Mouse (Mus musculus): ENCODE data around the gene Zfp646. TPM values are rescaled to one million over a fixed set of nuclear protein-coding genes. Genes with fewer than 3 reads are reported as not detected.

Gene Zfp646
- polyA plus RNA-seq, 1 experiment from 2014 or later: 15.5 TPM

DNA sequence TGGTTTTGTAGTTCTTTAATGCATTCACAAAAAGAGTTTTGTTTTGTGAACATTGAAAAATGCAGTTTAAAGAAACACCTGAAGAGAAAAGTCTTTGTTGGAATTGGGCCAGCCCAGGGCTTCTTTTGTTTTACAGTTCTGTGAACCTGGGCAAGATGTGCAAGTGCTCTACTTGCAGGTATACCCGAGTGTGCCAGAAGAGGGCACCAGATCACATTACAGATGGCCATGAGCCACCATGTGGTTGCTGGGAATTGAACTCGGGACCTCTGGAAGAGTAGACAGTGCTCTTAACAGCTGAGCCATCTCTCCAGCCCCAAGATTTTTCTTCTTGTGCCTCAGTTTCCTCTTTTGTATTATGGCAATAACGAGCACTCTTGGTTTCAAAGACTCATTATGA, 42.2 kb downstream of the Zfp646 start:
- Histone ChIP-seq H3K36me3 (ENCODE audit: control insufficient read depth, insufficient read depth, low read length) (peaks cover 61% of the 10 kb centered on the region), H3K4me1 (ENCODE audit: control insufficient read depth, insufficient read depth, low read length) (peaks cover 1% of the 10 kb centered on the region), H3K9ac (replicated peaks; ENCODE audit: low read length) (no peak overlapping the region), H3K4me3 (replicated peaks; ENCODE audit: low read depth, low read length) (no peak overlapping the region), H3K9me3 (ENCODE audit: control insufficient read depth, low read length) (no peaks in the 10 kb centered on the region), H3K27me3 (ENCODE audit: control insufficient read depth, insufficient read depth, low read length) (no peaks in the 10 kb centered on the region), H3K4me2 (ENCODE audit: low read length) (no peak overlapping the region), H3K27ac (replicated peaks; ENCODE audit: low read depth, low read length) (no peak overlapping the region)
- DNase-seq (peak; percentile 55), ATAC-seq (ENCODE audit: low FRiP score, low TSS enrichment) (no peak)
- WGBS: 57% methylated on average over 3 of the region's 3 CpGs

DNA sequence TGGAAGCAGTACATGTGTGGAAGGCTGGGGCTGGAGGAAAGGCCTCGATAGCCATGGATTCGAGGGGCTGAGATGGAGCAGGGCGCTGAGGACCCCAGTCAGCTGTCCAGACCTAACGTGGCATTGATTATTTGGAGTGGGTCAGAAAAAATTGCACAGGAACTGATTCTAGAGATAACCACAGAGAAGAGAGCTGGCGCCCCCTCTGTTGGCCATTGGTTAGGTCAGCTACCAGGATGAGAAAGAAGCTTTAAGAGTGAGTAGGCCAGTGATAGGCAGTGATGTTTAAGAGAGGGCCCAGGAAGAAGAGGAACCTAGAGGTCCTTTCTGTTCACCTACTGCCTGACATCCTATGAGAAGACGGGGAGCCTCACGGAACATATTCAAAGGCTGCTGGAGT, 43.3 kb downstream of the Zfp646 start:
- 81% methylated on average over 7 of the region's 7 CpGs for WGBS
- H3K4me2 ChIP-seq (ENCODE audit: low read length): no peak overlapping the region
- DNase-seq (no peak), ATAC-seq (ENCODE audit: low FRiP score, low TSS enrichment) (no peak)
- no peak overlapping the region for H3K4me3 ChIP-seq (replicated peaks; ENCODE audit: low read depth, low read length)
- no peaks in the 10 kb centered on the region for H3K4me1 ChIP-seq (ENCODE audit: control insufficient read depth, insufficient read depth, low read length)
- H3K36me3 ChIP-seq (ENCODE audit: control insufficient read depth, insufficient read depth, low read length): peaks cover 71% of the 10 kb centered on the region
- no peak overlapping the region for H3K9ac ChIP-seq (replicated peaks; ENCODE audit: low read length)
- H3K9me3 ChIP-seq (ENCODE audit: control insufficient read depth, low read length): no peaks in the 10 kb centered on the region
- no peak overlapping the region for H3K27ac ChIP-seq (replicated peaks; ENCODE audit: low read depth, low read length)
- no peaks in the 10 kb centered on the region for H3K27me3 ChIP-seq (ENCODE audit: control insufficient read depth, insufficient read depth, low read length)

DNA sequence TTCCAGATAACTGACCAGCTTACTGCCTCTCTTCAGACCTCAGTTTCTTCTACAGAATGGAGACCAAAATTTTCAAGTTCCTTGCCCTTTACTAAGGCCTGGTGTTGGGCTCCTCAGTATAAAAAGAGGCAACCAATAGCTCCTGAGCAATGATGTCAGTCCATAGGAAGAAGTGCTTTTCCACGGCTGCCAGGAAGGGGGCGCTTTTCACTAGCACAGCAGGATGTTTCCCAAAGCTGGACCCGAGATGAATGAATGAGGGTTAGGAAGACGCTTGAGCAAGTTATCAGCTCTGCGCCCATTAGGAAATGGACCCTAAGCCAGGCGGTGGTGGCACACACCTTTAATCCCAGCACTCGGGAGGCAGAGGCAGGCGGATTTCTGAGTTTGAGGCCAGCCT, 45.5 kb downstream of the Zfp646 start:
- peaks cover 76% of the 10 kb centered on the region for H3K36me3 ChIP-seq (ENCODE audit: control insufficient read depth, insufficient read depth, low read length)

DNA sequence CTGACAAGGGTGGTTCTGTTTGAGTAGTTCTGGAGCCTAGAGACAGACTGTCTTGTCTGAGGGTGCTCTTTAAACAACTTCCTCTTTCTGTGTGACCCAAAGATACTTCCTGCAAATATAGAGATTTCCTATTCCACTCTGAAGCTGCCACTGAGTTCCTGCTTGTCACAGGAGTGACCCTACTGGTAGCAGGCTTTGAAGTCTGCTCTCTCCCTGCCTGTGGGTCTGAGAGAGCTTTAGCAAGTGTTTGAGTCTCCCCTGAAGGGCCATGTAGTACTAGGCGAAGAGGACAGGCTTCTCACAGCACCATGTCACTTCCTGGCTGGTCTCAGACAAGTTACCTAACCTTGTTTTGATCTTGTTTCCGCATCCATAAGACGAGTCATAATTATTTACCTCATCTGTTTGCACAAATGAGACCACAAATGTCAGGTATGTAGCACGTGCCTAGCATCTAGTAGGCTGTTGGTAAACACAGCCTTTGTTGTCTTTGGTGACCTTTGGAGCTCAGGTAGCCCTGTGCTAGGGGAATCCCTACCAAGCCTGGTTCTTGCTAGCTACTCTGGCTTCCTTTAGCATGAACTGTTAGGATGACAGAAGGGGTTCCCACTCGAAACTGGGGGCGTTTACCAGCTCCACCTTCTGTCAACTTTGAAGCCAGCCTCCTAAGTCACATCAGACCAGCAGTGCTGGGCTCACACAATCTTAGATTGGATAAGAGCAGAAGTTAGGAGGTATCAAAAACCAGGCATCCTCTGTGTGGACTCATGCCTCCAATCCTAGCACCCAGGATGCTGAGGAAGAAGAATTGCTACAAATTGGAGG, 46.6 kb downstream of the Zfp646 start:
- ATAC-seq (ENCODE audit: low FRiP score, low TSS enrichment): no peak
- WGBS: 87% methylated on average over 6 of the region's 6 CpGs
- no peak overlapping the region for H3K4me3 ChIP-seq (replicated peaks; ENCODE audit: low read depth, low read length)
- H3K36me3 ChIP-seq (ENCODE audit: control insufficient read depth, insufficient read depth, low read length): peaks cover 77% of the 10 kb centered on the region
- no peak overlapping the region for H3K9ac ChIP-seq (replicated peaks; ENCODE audit: low read length)
- H3K4me2 ChIP-seq (ENCODE audit: low read length): no peak overlapping the region
- H3K4me1 ChIP-seq (ENCODE audit: control insufficient read depth, insufficient read depth, low read length): no peaks in the 10 kb centered on the region
- H3K9me3 ChIP-seq (ENCODE audit: control insufficient read depth, low read length): no peaks in the 10 kb centered on the region
- DNase-seq: no peak
- no peaks in the 10 kb centered on the region for H3K27me3 ChIP-seq (ENCODE audit: control insufficient read depth, insufficient read depth, low read length)
- no peak overlapping the region for H3K27ac ChIP-seq (replicated peaks; ENCODE audit: low read depth, low read length)

More for the DNA sequence above, 45.5 kb downstream of the Zfp646 start:
- Histone ChIP-seq H3K27ac (replicated peaks; ENCODE audit: low read depth, low read length) (no peak overlapping the region), H3K9me3 (ENCODE audit: control insufficient read depth, low read length) (no peaks in the 10 kb centered on the region), H3K9ac (replicated peaks; ENCODE audit: low read length) (no peak overlapping the region), H3K4me2 (ENCODE audit: low read length) (no peak overlapping the region), H3K27me3 (ENCODE audit: control insufficient read depth, insufficient read depth, low read length) (no peaks in the 10 kb centered on the region), H3K4me1 (ENCODE audit: control insufficient read depth, insufficient read depth, low read length) (no peaks in the 10 kb centered on the region), H3K4me3 (replicated peaks; ENCODE audit: low read depth, low read length) (no peak overlapping the region)
- DNase-seq: no peak
- 62% methylated on average over 8 of the region's 8 CpGs for WGBS
- no peak for ATAC-seq (ENCODE audit: low FRiP score, low TSS enrichment)

DNA sequence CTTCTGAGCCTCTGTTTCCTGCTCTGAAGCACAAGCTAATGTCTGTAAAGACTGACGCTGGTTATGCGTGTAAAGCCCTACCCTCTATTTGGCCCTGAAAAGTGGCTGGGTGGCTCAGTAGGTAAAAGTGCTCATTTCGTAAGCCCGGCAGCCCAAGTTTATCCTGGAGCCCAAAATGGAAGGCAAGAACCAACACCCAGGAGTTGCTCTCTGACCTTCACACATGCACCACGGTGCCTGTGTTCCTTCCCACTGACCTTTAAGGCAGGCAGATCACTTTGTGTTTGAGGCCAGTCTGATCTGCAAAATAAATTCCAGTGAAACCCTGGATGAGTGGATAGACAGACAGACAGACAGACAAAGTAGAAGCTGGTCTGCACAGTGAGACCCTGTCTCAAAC, 47.7 kb downstream of the Zfp646 start:
- Histone ChIP-seq H3K4me1 (ENCODE audit: control insufficient read depth, insufficient read depth, low read length) (no peaks in the 10 kb centered on the region), H3K27me3 (ENCODE audit: control insufficient read depth, insufficient read depth, low read length) (peaks cover 4% of the 10 kb centered on the region; the same call in 1 of the 2 replicates), H3K4me2 (ENCODE audit: low read length) (no peak overlapping the region), H3K4me3 (replicated peaks; ENCODE audit: low read depth, low read length) (no peak overlapping the region), H3K9ac (replicated peaks; ENCODE audit: low read length) (no peak overlapping the region), H3K27ac (replicated peaks; ENCODE audit: low read depth, low read length) (no peak overlapping the region), H3K9me3 (ENCODE audit: control insufficient read depth, low read length) (no peaks in the 10 kb centered on the region), H3K36me3 (ENCODE audit: control insufficient read depth, insufficient read depth, low read length) (peaks cover 71% of the 10 kb centered on the region)
- WGBS: 93% methylated on average over 5 of the region's 5 CpGs
- DNase-seq: no peak
- ATAC-seq (ENCODE audit: low FRiP score, low TSS enrichment): no peak

DNA sequence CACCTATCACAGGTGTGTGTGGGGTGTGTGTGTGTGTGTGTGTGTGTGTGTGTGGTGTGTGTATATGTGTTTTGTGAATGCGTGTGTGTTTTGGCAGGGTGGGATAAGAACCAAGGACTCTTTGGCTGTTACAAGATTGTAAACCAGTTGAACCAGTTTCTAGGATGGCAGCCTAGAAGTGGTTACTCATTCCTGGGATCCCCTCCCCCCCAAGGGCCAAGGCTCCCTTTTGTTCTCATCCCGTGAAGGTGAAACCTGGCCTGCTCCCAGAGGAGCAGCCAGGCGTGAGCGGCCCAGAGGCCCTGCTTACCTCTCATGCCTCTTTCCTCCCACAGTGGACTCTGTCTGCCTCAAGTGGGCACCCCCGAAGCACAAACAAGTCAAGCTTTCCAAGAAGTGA, 49.2 kb downstream of the Zfp646 start:
- Histone ChIP-seq H3K4me3 (replicated peaks; ENCODE audit: low read depth, low read length) (no peak overlapping the region), H3K9me3 (ENCODE audit: control insufficient read depth, low read length) (no peaks in the 10 kb centered on the region), H3K9ac (replicated peaks; ENCODE audit: low read length) (no peak overlapping the region), H3K27ac (replicated peaks; ENCODE audit: low read depth, low read length) (no peak overlapping the region), H3K4me2 (ENCODE audit: low read length) (no peak overlapping the region), H3K27me3 (ENCODE audit: control insufficient read depth, insufficient read depth, low read length) (peaks cover 17% of the 10 kb centered on the region), H3K36me3 (ENCODE audit: control insufficient read depth, insufficient read depth, low read length) (peaks cover 66% of the 10 kb centered on the region), H3K4me1 (ENCODE audit: control insufficient read depth, insufficient read depth, low read length) (no peaks in the 10 kb centered on the region)
- ATAC-seq (ENCODE audit: low FRiP score, low TSS enrichment): no peak
- 66% methylated on average over 5 of the region's 5 CpGs for WGBS
- no peak for DNase-seq

DNA sequence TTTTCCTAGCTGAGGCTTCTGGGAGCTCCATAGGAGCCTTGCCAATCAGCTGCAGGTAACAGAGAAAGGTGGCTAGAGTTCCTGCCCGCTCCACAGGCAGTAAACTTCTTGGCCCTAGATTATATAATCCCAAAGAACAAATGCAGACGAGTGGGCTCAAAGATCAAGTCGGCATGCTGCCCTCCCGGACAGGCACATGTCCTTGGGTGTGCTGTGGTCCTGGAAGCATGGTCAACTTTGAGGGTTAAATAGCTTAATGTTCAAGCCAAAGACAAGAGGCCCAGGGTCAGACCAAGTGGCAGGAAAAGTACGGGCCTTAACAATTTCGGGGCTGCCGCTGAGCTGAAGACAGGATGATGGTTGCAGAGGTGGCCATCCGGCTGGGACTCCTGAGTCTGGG, 50.0 kb downstream of the Zfp646 start:
- Histone ChIP-seq H3K4me1 (ENCODE audit: control insufficient read depth, insufficient read depth, low read length) (no peaks in the 10 kb centered on the region), H3K4me3 (replicated peaks; ENCODE audit: low read depth, low read length) (no peak overlapping the region), H3K27ac (replicated peaks; ENCODE audit: low read depth, low read length) (no peak overlapping the region), H3K27me3 (ENCODE audit: control insufficient read depth, insufficient read depth, low read length) (peaks cover 17% of the 10 kb centered on the region), H3K9me3 (ENCODE audit: control insufficient read depth, low read length) (no peaks in the 10 kb centered on the region), H3K4me2 (ENCODE audit: low read length) (no peak overlapping the region), H3K9ac (replicated peaks; ENCODE audit: low read length) (no peak overlapping the region), H3K36me3 (ENCODE audit: control insufficient read depth, insufficient read depth, low read length) (peaks cover 61% of the 10 kb centered on the region)
- ATAC-seq (ENCODE audit: low FRiP score, low TSS enrichment) (no peak), DNase-seq (no peak)
- WGBS: 84% methylated on average over 8 of the region's 8 CpGs

GRCm38 (mm10) chr7:127926846-127927245, 50.8 kb downstream of the Zfp646 start:
- no peaks in the 10 kb centered on the region for H3K9me3 ChIP-seq (ENCODE audit: control insufficient read depth, low read length)

DNA sequence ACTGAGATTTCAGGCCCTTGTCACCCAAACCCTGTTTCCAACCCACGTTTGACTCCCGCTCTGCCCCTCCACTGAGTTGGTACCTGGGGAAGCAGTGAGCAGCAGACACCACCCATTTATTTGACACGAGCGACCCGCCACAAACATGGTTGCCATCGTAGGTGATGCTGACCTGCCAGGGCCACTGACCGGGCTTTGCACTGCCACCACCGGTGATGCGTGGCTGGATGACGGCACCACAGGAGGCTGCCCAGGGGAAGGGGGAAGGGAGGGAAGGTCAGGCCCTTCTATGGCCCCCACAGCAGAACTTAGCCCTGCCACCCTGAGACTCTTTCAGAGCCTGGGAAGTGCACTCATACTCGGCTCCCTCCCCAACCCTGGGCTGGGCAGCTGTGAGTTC, 51.7 kb downstream of the Zfp646 start:
- ATAC-seq (ENCODE audit: low FRiP score, low TSS enrichment) (no peak), DNase-seq (no peak)
- H3K9me3 ChIP-seq (ENCODE audit: control insufficient read depth, low read length): no peaks in the 10 kb centered on the region
- 0 out of 2 replicates have a peak, but pooled peaks cover 3% of the 10 kb centered on the region for H3K4me1 ChIP-seq (ENCODE audit: control insufficient read depth, insufficient read depth, low read length)
- no peak overlapping the region for H3K4me2 ChIP-seq (ENCODE audit: low read length)
- no peak overlapping the region for H3K4me3 ChIP-seq (replicated peaks; ENCODE audit: low read depth, low read length)
- no peak overlapping the region for H3K9ac ChIP-seq (replicated peaks; ENCODE audit: low read length)
- H3K27ac ChIP-seq (replicated peaks; ENCODE audit: low read depth, low read length): no peak overlapping the region
- peaks cover 47% of the 10 kb centered on the region for H3K36me3 ChIP-seq (ENCODE audit: control insufficient read depth, insufficient read depth, low read length)
- WGBS: 82% methylated on average over 11 of the region's 11 CpGs
- H3K27me3 ChIP-seq (ENCODE audit: control insufficient read depth, insufficient read depth, low read length): peaks cover 17% of the 10 kb centered on the region

More at GRCm38 (mm10) chr7:127926846-127927245, 50.8 kb downstream of the Zfp646 start:
- Histone ChIP-seq H3K27ac (replicated peaks; ENCODE audit: low read depth, low read length) (no peak overlapping the region), H3K4me3 (replicated peaks; ENCODE audit: low read depth, low read length) (no peak overlapping the region), H3K4me1 (ENCODE audit: control insufficient read depth, insufficient read depth, low read length) (no peaks in the 10 kb centered on the region), H3K36me3 (ENCODE audit: control insufficient read depth, insufficient read depth, low read length) (peaks cover 56% of the 10 kb centered on the region), H3K27me3 (ENCODE audit: control insufficient read depth, insufficient read depth, low read length) (peaks cover 17% of the 10 kb centered on the region), H3K9ac (replicated peaks; ENCODE audit: low read length) (no peak overlapping the region), H3K4me2 (ENCODE audit: low read length) (no peak overlapping the region)
- ATAC-seq (ENCODE audit: low FRiP score, low TSS enrichment) (no peak), DNase-seq (no peak)
- WGBS: 89% methylated on average over 11 of the region's 11 CpGs

Measured in midbrain, embryonic 14.5 days (tissue).